22 mouse cellular contexts compared by ENCODE assay signal in the genomic region with DNA sequence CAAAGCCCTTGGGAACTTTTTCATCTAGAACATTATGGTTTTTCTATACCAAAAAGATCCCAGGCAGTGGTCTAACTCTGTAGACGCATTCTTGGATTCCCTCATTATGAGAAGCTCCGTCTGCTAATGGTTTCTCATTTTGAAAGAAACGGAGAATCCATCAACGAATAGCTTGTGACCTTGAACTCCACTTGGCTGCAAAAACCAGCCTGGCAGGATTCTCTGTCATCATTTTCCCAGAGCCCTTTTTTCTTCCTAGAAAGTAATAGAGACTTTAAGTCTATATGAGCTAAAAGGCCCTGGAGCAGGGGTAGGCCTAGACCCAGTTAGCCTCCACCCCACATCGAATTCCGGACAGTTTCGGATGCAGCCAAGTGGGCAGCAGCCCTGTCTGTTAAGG. TPM values are rescaled to one million over a fixed set of nuclear protein-coding genes. Genes with fewer than 3 reads are reported as not detected.
DNase-seq lines count a peak whose midpoint lies in the region; ATAC-seq and TF ChIP-seq lines count a peak whose summit lies in the region.
"Had no signal": no experiment of that assay in that cellular context is flagged by ENCODE, and none has a peak within 500 bp of the region (broad histone marks: within the 10 kb centered on the region; RNA-seq: fewer than 3 reads in every experiment).

No protein-coding gene starts in this region.

- no peak for TF ChIP-seq EP300 in liver, postnatal 0 days (IDR thresholded peaks at IDR 0.05; ENCODE audit: low read depth)

- 0 out of 2 replicates have a peak, but pooled peaks cover 7% of the 10 kb centered on the region for H3K27me3 ChIP-seq in intestine, embryonic 16.5 days (replicated peaks; ENCODE audit: control insufficient read depth, insufficient read depth, low read length)
- peaks cover 4% of the 10 kb centered on the region; the same call in 1 of the 2 replicates for H3K27me3 ChIP-seq in intestine, embryonic 15.5 days (replicated peaks)
- H3K27me3 ChIP-seq in liver, postnatal 0 days (ENCODE audit: insufficient read depth, low read length), result peaks cover 9% of the 10 kb centered on the region
- H3K27me3 ChIP-seq in liver, embryonic 12.5 days (replicated peaks), result peaks cover 21% of the 10 kb centered on the region
- H3K27me3 ChIP-seq: forebrain, embryonic 15.5 days; neural tube, embryonic 12.5 days had no signal

- H3K9me3 ChIP-seq in intestine, embryonic 16.5 days (ENCODE audit: control insufficient read depth, low read length), result no peaks in the 10 kb centered on the region
- H3K9me3 ChIP-seq in intestine, embryonic 15.5 days, result no peaks in the 10 kb centered on the region
- H3K9me3 ChIP-seq in liver, postnatal 0 days (ENCODE audit: low read length), result no peaks in the 10 kb centered on the region
- no peaks in the 10 kb centered on the region for H3K9me3 ChIP-seq in liver, embryonic 12.5 days (replicated peaks)
- H3K9me3 ChIP-seq: embryonic facial prominence, embryonic 13.5 days; forebrain, embryonic 10.5 days; forebrain, embryonic 15.5 days; heart, embryonic 10.5 days; heart, embryonic 15.5 days; limb, embryonic 12.5 days; neural tube, embryonic 12.5 days had no signal

- no peaks in the 10 kb centered on the region for H3K36me3 ChIP-seq in intestine, embryonic 16.5 days (ENCODE audit: control insufficient read depth, insufficient read depth, low read length)
- H3K36me3 ChIP-seq in intestine, embryonic 15.5 days, result no peaks in the 10 kb centered on the region
- H3K36me3 ChIP-seq in liver, postnatal 0 days (replicated peaks; ENCODE audit: insufficient read depth, low read length), result no peaks in the 10 kb centered on the region; the same call in 1 of the 2 replicates
- H3K36me3 ChIP-seq in liver, embryonic 12.5 days, result no peaks in the 10 kb centered on the region
- H3K36me3 ChIP-seq: heart, embryonic 10.5 days; heart, embryonic 15.5 days; limb, embryonic 12.5 days; midbrain, embryonic 12.5 days had no signal

- WGBS in intestine, embryonic 16.5 days, result 55% methylated on average over 7 of the region's 7 CpGs
- WGBS in intestine, embryonic 15.5 days, result 57% methylated on average over 7 of the region's 7 CpGs
- 78% methylated on average over 7 of the region's 7 CpGs for WGBS in liver, postnatal 0 days (ENCODE audit: insufficient replicate concordance)
- WGBS in liver, embryonic 12.5 days (ENCODE audit: insufficient replicate concordance), result 74% methylated on average over 7 of the region's 7 CpGs

- 0 out of 2 replicates have a peak overlapping the region, but pooled peaks have one; percentile 17 for H3K27ac ChIP-seq in intestine, embryonic 16.5 days (ENCODE audit: low read length)
- H3K27ac ChIP-seq in intestine, embryonic 15.5 days, result no peak overlapping the region
- H3K27ac ChIP-seq in liver, postnatal 0 days (ENCODE audit: low read depth), result peak overlapping the region; percentile 48; the same call in 1 of the 2 replicates
- no peak overlapping the region for H3K27ac ChIP-seq in liver, embryonic 12.5 days
- H3K27ac ChIP-seq: embryonic facial prominence, embryonic 13.5 days; forebrain, embryonic 10.5 days; heart, embryonic 10.5 days; heart, embryonic 15.5 days; limb, embryonic 12.5 days; midbrain, embryonic 12.5 days; neural tube, embryonic 12.5 days had no signal

- peaks cover 21% of the 10 kb centered on the region for H3K4me1 ChIP-seq in intestine, embryonic 16.5 days (ENCODE audit: control insufficient read depth, insufficient read depth, low read length)
- peaks cover 17% of the 10 kb centered on the region for H3K4me1 ChIP-seq in intestine, embryonic 15.5 days (replicated peaks)
- H3K4me1 ChIP-seq in liver, postnatal 0 days (ENCODE audit: insufficient read depth), result peaks cover 9% of the 10 kb centered on the region
- H3K4me1 ChIP-seq in liver, embryonic 12.5 days, result peaks cover 9% of the 10 kb centered on the region; the same call in 1 of the 2 replicates

- no peak overlapping the region for H3K9ac ChIP-seq in intestine, embryonic 16.5 days (ENCODE audit: low read depth, low read length)
- H3K9ac ChIP-seq in intestine, embryonic 15.5 days, result no peak overlapping the region
- H3K9ac ChIP-seq in liver, postnatal 0 days (replicated peaks), result no peak overlapping the region
- no peak overlapping the region for H3K9ac ChIP-seq in liver, embryonic 12.5 days
- H3K9ac ChIP-seq: embryonic facial prominence, embryonic 13.5 days; forebrain, embryonic 15.5 days; heart, embryonic 15.5 days; limb, embryonic 12.5 days; midbrain, embryonic 12.5 days; neural tube, embryonic 12.5 days had no signal

- DNase-seq in liver, postnatal 0 days, result no peak
- peak; percentile 21 to 33 for DNase-seq in lung, postnatal 4 days
- no peak for DNase-seq in lung, adult 18-20 months
- DNase-seq: adrenal gland, postnatal 25 days; B cell, adult 2 months; gastrocnemius, postnatal 25 days; kidney, adult 11 months had no signal

- TF ChIP-seq CTCF in liver, postnatal 0 days (IDR thresholded peaks at IDR 0.05; ENCODE audit: low read depth), result no peak

- no peak overlapping the region for H3K4me2 ChIP-seq in intestine, embryonic 16.5 days (ENCODE audit: low read depth, low read length)
- H3K4me2 ChIP-seq in intestine, embryonic 15.5 days (replicated peaks), result no peak overlapping the region
- no peak overlapping the region for H3K4me2 ChIP-seq in liver, postnatal 0 days (ENCODE audit: low read depth, low read length)
- no peak overlapping the region for H3K4me2 ChIP-seq in liver, embryonic 12.5 days
- H3K4me2 ChIP-seq: embryonic facial prominence, embryonic 13.5 days; forebrain, embryonic 15.5 days; heart, embryonic 15.5 days; limb, embryonic 12.5 days; liver, embryonic 11.5 days; midbrain, embryonic 12.5 days; neural tube, embryonic 12.5 days had no signal

- no peak for ATAC-seq in intestine, embryonic 16.5 days
- ATAC-seq in intestine, embryonic 15.5 days, result no peak
- ATAC-seq in liver, postnatal 0 days, result no peak
- ATAC-seq in liver, embryonic 12.5 days, result no peak
- ATAC-seq: forebrain, embryonic 15.5 days; hindbrain, embryonic 16.5 days had no signal

- H3K4me3 ChIP-seq in intestine, embryonic 16.5 days (ENCODE audit: low read length), result no peak overlapping the region
- H3K4me3 ChIP-seq in intestine, embryonic 15.5 days (replicated peaks), result no peak overlapping the region
- no peak overlapping the region for H3K4me3 ChIP-seq in liver, postnatal 0 days (ENCODE audit: low read depth, low read length)
- H3K4me3 ChIP-seq in liver, embryonic 12.5 days, result no peak overlapping the region
- H3K4me3 ChIP-seq: embryonic facial prominence, embryonic 13.5 days; forebrain, embryonic 10.5 days; forebrain, embryonic 15.5 days; heart, embryonic 10.5 days; heart, embryonic 15.5 days; limb, embryonic 12.5 days; megakaryocyte, embryonic 14.5 days; midbrain, embryonic 12.5 days; myocyte; neural tube, embryonic 12.5 days had no signal

RNA-seq across cellular contexts. Expression of gene Cplx2, which starts 5.6 kb away (rescaled TPM):
- polyA plus RNA-seq in intestine, embryonic 16.5 days (2015; fragmentation: Nextera tagmentation; extraction: Ambion mirVana), result 4.1 and 5.1 TPM in 2 replicates
- polyA plus RNA-seq in intestine, embryonic 15.5 days (2015; fragmentation: Nextera tagmentation; extraction: Ambion mirVana), result 3.2 and 3.4 TPM in 2 replicates
- polyA plus RNA-seq in liver, postnatal 0 days (2015; fragmentation: Nextera tagmentation; extraction: Ambion mirVana), result 0.89 and 0.97 TPM in 2 replicates
- polyA plus RNA-seq in liver, embryonic 12.5 days (2016; fragmentation: Nextera tagmentation; extraction: Ambion mirVana), result 0.45 and 0.52 TPM in 2 replicates

Comparison
In these comparisons a context has a peak if more than half of its experiments do, and no peak if none do; other contexts are left out.
1. H3K27ac ChIP-seq: peak in intestine, embryonic 16.5 days (single experiment) and liver, postnatal 0 days (single experiment); none in intestine, embryonic 15.5 days (single experiment) and liver, embryonic 12.5 days (single experiment).
2. DNase-seq: peak in lung, postnatal 4 days (2 of 2); none in liver, postnatal 0 days (single experiment) and lung, adult 18-20 months (0 of 2).